Mouse (Mus musculus): ENCODE data around the gene Fhod1. TPM values are rescaled to one million over a fixed set of nuclear protein-coding genes. Genes with fewer than 3 reads are reported as not detected.
A peak's percentile ranks its signal among the peaks of the same experiment; 100 is the strongest.

Fhod1 gene
- polyA plus RNA-seq, 1 experiment from 2014 or later = 12.7 TPM

- ATAC-seq (ENCODE audit: low read depth) = no peak
- WGBS = 88% methylated on average over 12 of the region's 12 CpGs
- H3K4me2 ChIP-seq (ENCODE audit: low read depth, low read length) = no peak overlapping the region
Observed at GRCm38 (mm10) chr8:105330325-105330724, 17.4 kb downstream of the Fhod1 start.

GRCm38 (mm10) chr8:105326968-105327367 is 20.8 kb downstream of the Fhod1 start:
- WGBS = 35% methylated on average over 6 of the region's 6 CpGs
- Histone ChIP-seq H3K36me3 (ENCODE audit: control insufficient read depth, insufficient read depth, low read length) (peaks cover 40% of the 10 kb centered on the region), H3K9me3 (ENCODE audit: control insufficient read depth, low read length) (no peaks in the 10 kb centered on the region), H3K9ac (ENCODE audit: low read length) (peak overlapping the region; percentile 78), H3K27me3 (ENCODE audit: control insufficient read depth, insufficient read depth, low read depth, low read length) (no peaks in the 10 kb centered on the region), H3K4me3 (ENCODE audit: low read length) (peak overlapping the region; percentile 67), H3K4me2 (ENCODE audit: low read depth, low read length) (peak overlapping the region; percentile 86), H3K27ac (ENCODE audit: low read length) (peak overlapping the region; percentile 91), H3K4me1 (replicated peaks; ENCODE audit: control insufficient read depth, insufficient read depth, low read length) (peaks cover 18% of the 10 kb centered on the region)
- no peak for ATAC-seq (ENCODE audit: low read depth)

More at GRCm38 (mm10) chr8:105330325-105330724, 17.4 kb downstream of the Fhod1 start:
- no peak overlapping the region for H3K27ac ChIP-seq (ENCODE audit: low read length)
- no peak overlapping the region for H3K9ac ChIP-seq (ENCODE audit: low read length)
- no peaks in the 10 kb centered on the region for H3K9me3 ChIP-seq (ENCODE audit: control insufficient read depth, low read length)
- no peaks in the 10 kb centered on the region for H3K27me3 ChIP-seq (ENCODE audit: control insufficient read depth, insufficient read depth, low read depth, low read length)
- peaks cover 67% of the 10 kb centered on the region for H3K36me3 ChIP-seq (ENCODE audit: control insufficient read depth, insufficient read depth, low read length)
- no peak overlapping the region for H3K4me3 ChIP-seq (ENCODE audit: low read length)
- H3K4me1 ChIP-seq (replicated peaks; ENCODE audit: control insufficient read depth, insufficient read depth, low read length) = peaks cover 12% of the 10 kb centered on the region

GRCm38 (mm10) chr8:105326141-105326672 is 21.5 kb downstream of the Fhod1 start, which contains the start of the genes Lrrc29 and Tmem208:
Gene Lrrc29, minus strand, starts transcription at chr8:105326278.
Gene Tmem208, plus strand, starts transcription at chr8:105326354.
- no peaks in the 10 kb centered on the region for H3K9me3 ChIP-seq (ENCODE audit: control insufficient read depth, low read length)
- H3K9ac ChIP-seq (ENCODE audit: low read length) = peak within 1 kb of the TSS; percentile 78
- WGBS = under 1% methylated on average over 36 of the region's 36 CpGs
- peak; percentile 93 for ATAC-seq (ENCODE audit: low read depth)
- H3K36me3 ChIP-seq (ENCODE audit: control insufficient read depth, insufficient read depth, low read length) = peaks cover 33% of the 10 kb centered on the region
- H3K27ac ChIP-seq (ENCODE audit: low read length) = peak within 1 kb of the TSS; percentile 91
- H3K27me3 ChIP-seq (ENCODE audit: control insufficient read depth, insufficient read depth, low read depth, low read length) = no peaks in the 10 kb centered on the region
- H3K4me1 ChIP-seq (replicated peaks; ENCODE audit: control insufficient read depth, insufficient read depth, low read length) = peaks cover 18% of the 10 kb centered on the region
- H3K4me3 ChIP-seq (ENCODE audit: low read length) = peak within 1 kb of the TSS; percentile 67
- peak within 1 kb of the TSS; percentile 86 for H3K4me2 ChIP-seq (ENCODE audit: low read depth, low read length)

GRCm38 (mm10) chr8:105325641-105326093 is 22.1 kb downstream of the Fhod1 start:
- Histone ChIP-seq H3K36me3 (ENCODE audit: control insufficient read depth, insufficient read depth, low read length) (peaks cover 27% of the 10 kb centered on the region), H3K4me1 (replicated peaks; ENCODE audit: control insufficient read depth, insufficient read depth, low read length) (peaks cover 18% of the 10 kb centered on the region), H3K4me2 (ENCODE audit: low read depth, low read length) (peak overlapping the region; percentile 83), H3K27ac (ENCODE audit: low read length) (peak overlapping the region; percentile 91), H3K27me3 (ENCODE audit: control insufficient read depth, insufficient read depth, low read depth, low read length) (no peaks in the 10 kb centered on the region), H3K9ac (ENCODE audit: low read length) (peak overlapping the region; percentile 78), H3K9me3 (ENCODE audit: control insufficient read depth, low read length) (no peaks in the 10 kb centered on the region), H3K4me3 (ENCODE audit: low read length) (peak overlapping the region; percentile 67)
- peak; percentile 35 for ATAC-seq (ENCODE audit: low read depth)
- 0% methylated on average over 12 of the region's 12 CpGs for WGBS

- Histone ChIP-seq H3K36me3 (ENCODE audit: control insufficient read depth, insufficient read depth, low read length) (peaks cover 3% of the 10 kb centered on the region), H3K4me1 (replicated peaks; ENCODE audit: control insufficient read depth, insufficient read depth, low read length) (peaks cover 27% of the 10 kb centered on the region), H3K4me3 (ENCODE audit: low read length) (no peak overlapping the region), H3K9ac (ENCODE audit: low read length) (no peak overlapping the region), H3K4me2 (ENCODE audit: low read depth, low read length) (no peak overlapping the region), H3K27ac (ENCODE audit: low read length) (no peak overlapping the region), H3K9me3 (ENCODE audit: control insufficient read depth, low read length) (no peaks in the 10 kb centered on the region), H3K27me3 (ENCODE audit: control insufficient read depth, insufficient read depth, low read depth, low read length) (no peaks in the 10 kb centered on the region)
- ATAC-seq (ENCODE audit: low read depth) = no peak
- 75% methylated on average over 4 of the region's 4 CpGs for WGBS
Observed at GRCm38 (mm10) chr8:105323183-105323582, 24.6 kb downstream of the Fhod1 start.

- peak overlapping the region; percentile 84 for H3K27ac ChIP-seq (ENCODE audit: low read length)
- peaks cover 16% of the 10 kb centered on the region for H3K4me1 ChIP-seq (replicated peaks; ENCODE audit: control insufficient read depth, insufficient read depth, low read length)
- no peak overlapping the region for H3K9ac ChIP-seq (ENCODE audit: low read length)
- H3K9me3 ChIP-seq (ENCODE audit: control insufficient read depth, low read length) = no peaks in the 10 kb centered on the region
- peak; percentile 55 for ATAC-seq (ENCODE audit: low read depth)
- peaks cover 5% of the 10 kb centered on the region; the same call in 1 of the 2 replicates for H3K36me3 ChIP-seq (ENCODE audit: control insufficient read depth, insufficient read depth, low read length)
- no peaks in the 10 kb centered on the region for H3K27me3 ChIP-seq (ENCODE audit: control insufficient read depth, insufficient read depth, low read depth, low read length)
- no peak overlapping the region for H3K4me3 ChIP-seq (ENCODE audit: low read length)
- 67% methylated on average over 11 of the region's 11 CpGs for WGBS
- no peak overlapping the region for H3K4me2 ChIP-seq (ENCODE audit: low read depth, low read length)
Observed at GRCm38 (mm10) chr8:105318662-105319190, 29.0 kb downstream of the Fhod1 start.

GRCm38 (mm10) chr8:105317941-105318340 is 29.8 kb downstream of the Fhod1 start:
- H3K4me1 ChIP-seq (replicated peaks; ENCODE audit: control insufficient read depth, insufficient read depth, low read length) = peaks cover 16% of the 10 kb centered on the region
- no peaks in the 10 kb centered on the region for H3K27me3 ChIP-seq (ENCODE audit: control insufficient read depth, insufficient read depth, low read depth, low read length)
- no peak overlapping the region for H3K9ac ChIP-seq (ENCODE audit: low read length)
- 62% methylated on average over 4 of the region's 4 CpGs for WGBS
- no peak overlapping the region for H3K4me3 ChIP-seq (ENCODE audit: low read length)
- no peak overlapping the region for H3K4me2 ChIP-seq (ENCODE audit: low read depth, low read length)
- H3K9me3 ChIP-seq (ENCODE audit: control insufficient read depth, low read length) = no peaks in the 10 kb centered on the region
- peak; percentile 74 for ATAC-seq (ENCODE audit: low read depth)
- H3K36me3 ChIP-seq (ENCODE audit: control insufficient read depth, insufficient read depth, low read length) = peaks cover 5% of the 10 kb centered on the region; the same call in 1 of the 2 replicates
- peak overlapping the region; percentile 84 for H3K27ac ChIP-seq (ENCODE audit: low read length)

- Histone ChIP-seq H3K4me2 (ENCODE audit: low read depth, low read length) (no peak overlapping the region), H3K36me3 (ENCODE audit: control insufficient read depth, insufficient read depth, low read length) (peaks cover 22% of the 10 kb centered on the region; the same call in 1 of the 2 replicates), H3K27ac (ENCODE audit: low read length) (no peak overlapping the region), H3K9ac (ENCODE audit: low read length) (no peak overlapping the region), H3K27me3 (ENCODE audit: control insufficient read depth, insufficient read depth, low read depth, low read length) (no peaks in the 10 kb centered on the region), H3K4me3 (ENCODE audit: low read length) (no peak overlapping the region), H3K4me1 (replicated peaks; ENCODE audit: control insufficient read depth, insufficient read depth, low read length) (peaks cover 16% of the 10 kb centered on the region), H3K9me3 (ENCODE audit: control insufficient read depth, low read length) (no peaks in the 10 kb centered on the region)
- no peak for ATAC-seq (ENCODE audit: low read depth)
- WGBS = 82% methylated on average over 18 of the region's 18 CpGs
Observed at GRCm38 (mm10) chr8:105315073-105315769, 32.5 kb downstream of the Fhod1 start.

Measured in lung, embryonic 16.5 days (tissue).